Mouse (Mus musculus) megakaryocyte-erythroid progenitor cell, adult 5-6 weeks (primary cell): ENCODE measurements around the gene 1600014C23Rik. TPM values are rescaled to one million over a fixed set of nuclear protein-coding genes. Genes with fewer than 3 reads are reported as not detected.

Experiments used
- ATAC-seq: replicated peaks from 2 replicates; pipeline ENCODE4 v1.8.0; 2016; ENCODE audit warnings: mild to moderate bottlenecking, inconsistent platforms; ENCODE audit not compliant: severe bottlenecking, poor library complexity, low FRiP score, low TSS enrichment
- total RNA-seq, 2 experiments: library from RNA; stranded (forward) in 1 of 2; stranded (reverse) in 1 of 2; fragments of 200-1000, 215-1000 nt in 1 of 2; fragments of >200 nt in 1 of 2; fragmentation: Nextera tagmentation in 1 of 2; gene quantifications; 2 replicates each; pipeline ENCODE4 v1.2.3; 2014 to 2017

The 1600014C23Rik gene
- total RNA-seq (2014; fragmentation: Nextera tagmentation) (not detected in 2 replicates), total RNA-seq (2017) (not detected in 2 replicates)

GRCm38 (mm10) chr17:45733735-45734301 lies at the start of gene 1600014C23Rik:
Gene 1600014C23Rik (minus strand): TSS chr17:45733844.
- no peak for ATAC-seq

- ATAC-seq = no peak
Observed at GRCm38 (mm10) chr17:45778446-45778845, 44.8 kb upstream of the 1600014C23Rik start.

- ATAC-seq = no peak
Observed at GRCm38 (mm10) chr17:45777431-45777830, 43.8 kb upstream of the 1600014C23Rik start.

- ATAC-seq = no peak
Observed at GRCm38 (mm10) chr17:45776185-45776584, 42.5 kb upstream of the 1600014C23Rik start.

- ATAC-seq = no peak
Observed at GRCm38 (mm10) chr17:45775468-45775867, 41.8 kb upstream of the 1600014C23Rik start.

- ATAC-seq = no peak
Observed at GRCm38 (mm10) chr17:45772566-45772965, 38.9 kb upstream of the 1600014C23Rik start.

- no peak for ATAC-seq
Observed at GRCm38 (mm10) chr17:45772096-45772495, 38.5 kb upstream of the 1600014C23Rik start.

- no peak for ATAC-seq
Observed at GRCm38 (mm10) chr17:45770441-45770840, 36.8 kb upstream of the 1600014C23Rik start.

- ATAC-seq = no peak
Observed at GRCm38 (mm10) chr17:45769821-45770220, 36.2 kb upstream of the 1600014C23Rik start.

GRCm38 (mm10) chr17:45767536-45768146 lies 34.0 kb upstream of the 1600014C23Rik start:
- 0 out of 2 replicates have a peak, but pooled peaks have one; percentile 12 for ATAC-seq

GRCm38 (mm10) chr17:45766735-45767535 lies 33.3 kb upstream of the 1600014C23Rik start:
- peak; percentile 77 for ATAC-seq

- no peak for ATAC-seq
Observed at GRCm38 (mm10) chr17:45765914-45766313, 32.3 kb upstream of the 1600014C23Rik start.

GRCm38 (mm10) chr17:45763188-45763587 lies 29.5 kb upstream of the 1600014C23Rik start:
- no peak for ATAC-seq

GRCm38 (mm10) chr17:45761902-45762301 lies 28.3 kb upstream of the 1600014C23Rik start:
- ATAC-seq = no peak

- ATAC-seq = no peak
Observed at GRCm38 (mm10) chr17:45760965-45761645, 27.5 kb upstream of the 1600014C23Rik start.

GRCm38 (mm10) chr17:45759751-45760150 lies 26.1 kb upstream of the 1600014C23Rik start:
- no peak for ATAC-seq

GRCm38 (mm10) chr17:45758808-45759207 lies 25.2 kb upstream of the 1600014C23Rik start:
- no peak for ATAC-seq

GRCm38 (mm10) chr17:45757932-45758331 lies 24.3 kb upstream of the 1600014C23Rik start:
- ATAC-seq = no peak

GRCm38 (mm10) chr17:45756831-45757230 lies 23.2 kb upstream of the 1600014C23Rik start:
- ATAC-seq = no peak

GRCm38 (mm10) chr17:45756391-45756790 lies 22.7 kb upstream of the 1600014C23Rik start:
- ATAC-seq = no peak
